Mouse (Mus musculus) cerebellum, adult 2 months (tissue): ENCODE results near the gene Rbms2.

Experiments used
- CTCF ChIP-seq: fragments of 200-500 bp; IDR thresholded peaks from 2 replicates; pipeline ENCODE4 v1.5.1; 2011; ENCODE audit warnings: low read depth, mild to moderate bottlenecking, control low read depth, low read length, moderate library complexity, borderline replicate concordance; ENCODE audit not compliant: insufficient read depth
- POLR2A ChIP-seq: fragments of 200-500 bp; IDR thresholded peaks from 2 replicates; pipeline ENCODE4 v1.6.1; 2011; ENCODE audit warnings: low read length, control low read depth, borderline replicate concordance; ENCODE audit not compliant: insufficient read depth

GRCm38 (mm10) chr10:128149592-128149991, 30.5 kb downstream of the Rbms2 start:
- TF ChIP-seq CTCF (0 out of 2 replicates have a peak, but pooled peaks have one; percentile 2), POLR2A (no peak)
